Mouse (Mus musculus) megakaryocyte, embryonic 14.5 days (primary cell): ENCODE results near the gene Ccdc9. TPM values are rescaled to one million over a fixed set of nuclear protein-coding genes. Genes with fewer than 3 reads are reported as not detected.

Experiments used
- H3K27me3 ChIP-seq: replicated peaks from 2 replicates; pipeline ENCODE3; 2012; ENCODE audit warnings: inconsistent platforms
- H3K36me3 ChIP-seq: replicated peaks from 2 replicates; pipeline ENCODE3; 2012; ENCODE audit warnings: low read length, inconsistent platforms, mixed read lengths
- H3K4me1 ChIP-seq: 2 replicates; pipeline ENCODE4 v1.6.1; 2012; ENCODE audit warnings: inconsistent platforms
- H3K4me3 ChIP-seq: replicated peaks from 2 replicates; pipeline ENCODE3; 2012; ENCODE audit warnings: moderate library complexity, mild to moderate bottlenecking, inconsistent platforms
- H3K9me3 ChIP-seq: 2 replicates; pipeline ENCODE4 v1.6.1; 2012; ENCODE audit warnings: inconsistent platforms
- FLI1 ChIP-seq: IDR thresholded peaks from 2 replicates; pipeline ENCODE4 v1.6.1; 2012; ENCODE audit warnings: low read length, inconsistent platforms, mixed read lengths
- GATA1 ChIP-seq: IDR thresholded peaks from 3 replicates; pipeline ENCODE4 v1.6.1; 2012; ENCODE audit warnings: mixed read lengths, low read length, inconsistent platforms, borderline replicate concordance
- polyA plus RNA-seq: library from polyadenylated mRNA; stranded (reverse); fragments of >175 nt; gene quantifications from 2 replicates; pipeline ENCODE4 v1.2.3, GENCODE M21; 2012; ENCODE audit warnings: low replicate concordance; ENCODE audit not compliant: insufficient read depth

The Ccdc9 gene
- polyA plus RNA-seq = 27.8 and 101 TPM in 2 replicates

- H3K4me3 ChIP-seq = peak within 1 kb of the TSS; percentile 93
- no peaks in the 10 kb centered on the region for H3K27me3 ChIP-seq
- H3K36me3 ChIP-seq = peaks cover 38% of the 10 kb centered on the region
- peaks cover 40% of the 10 kb centered on the region for H3K4me1 ChIP-seq
- TF ChIP-seq GATA1 (no peak), FLI1 (peak; percentile 98)
- H3K9me3 ChIP-seq = peaks cover 5% of the 10 kb centered on the region
Observed at GRCm38 (mm10) chr7:16286026-16286961, at the start of gene Ccdc9. TSS of gene Ccdc9 (minus strand) at chr7:16286795.

DNA sequence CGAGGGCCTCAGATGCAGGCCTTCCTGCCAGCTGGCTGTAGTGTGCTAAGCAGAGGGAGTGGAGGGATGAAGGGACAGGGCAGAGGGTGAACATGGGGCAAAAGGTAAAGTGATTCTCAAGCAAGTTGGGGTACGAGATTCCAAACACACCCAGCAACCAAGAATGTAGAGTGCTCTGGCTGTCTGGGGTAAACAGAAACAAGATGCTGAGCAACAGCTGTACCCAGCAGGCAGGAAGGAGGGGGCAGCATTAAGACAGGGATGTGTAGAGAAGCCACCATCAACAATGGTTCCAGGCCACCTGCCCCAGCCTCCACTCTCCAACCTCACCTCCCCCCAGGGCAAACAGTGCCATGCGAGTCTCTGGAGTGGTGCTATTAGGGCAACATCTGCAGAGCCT is 42.6 kb upstream of the Ccdc9 start:
- Histone ChIP-seq H3K4me3 (peak overlapping the region; percentile 25), H3K4me1 (peaks cover 76% of the 10 kb centered on the region), H3K36me3 (peaks cover 97% of the 10 kb centered on the region), H3K9me3 (no peaks in the 10 kb centered on the region), H3K27me3 (no peaks in the 10 kb centered on the region)
- TF ChIP-seq GATA1 (no peak), FLI1 (no peak)

DNA sequence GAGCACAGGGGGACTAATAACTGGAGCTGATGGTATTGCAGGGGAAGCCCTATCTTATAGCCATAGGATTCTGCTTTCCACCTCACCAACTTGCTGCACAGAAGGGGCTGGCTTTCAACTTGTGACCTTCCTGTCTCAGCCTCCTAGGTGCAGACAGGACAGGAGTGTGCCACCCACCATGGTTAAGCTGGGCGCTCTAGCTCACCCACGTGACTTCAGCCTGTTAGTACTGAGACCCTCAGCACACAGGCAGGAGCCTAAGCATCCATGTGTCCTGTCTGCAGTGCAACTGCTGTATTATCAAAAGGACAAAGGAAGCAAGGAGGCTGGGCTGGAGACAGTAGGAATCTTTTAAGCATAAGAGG is 40.0 kb upstream of the Ccdc9 start:
- peaks cover 59% of the 10 kb centered on the region for H3K4me1 ChIP-seq
- no peak for TF ChIP-seq GATA1
- TF ChIP-seq FLI1 = no peak
- no peak overlapping the region for H3K4me3 ChIP-seq
- H3K27me3 ChIP-seq = no peaks in the 10 kb centered on the region
- peaks cover 85% of the 10 kb centered on the region for H3K36me3 ChIP-seq
- H3K9me3 ChIP-seq = no peaks in the 10 kb centered on the region

- H3K4me1 ChIP-seq = peaks cover 61% of the 10 kb centered on the region
- TF ChIP-seq GATA1 (no peak), FLI1 (no peak)
- peaks cover 82% of the 10 kb centered on the region for H3K36me3 ChIP-seq
- no peaks in the 10 kb centered on the region for H3K27me3 ChIP-seq
- peak overlapping the region; percentile 42 for H3K4me3 ChIP-seq
- H3K9me3 ChIP-seq = no peaks in the 10 kb centered on the region
Observed at GRCm38 (mm10) chr7:16325920-16326606, 39.5 kb upstream of the Ccdc9 start.

DNA sequence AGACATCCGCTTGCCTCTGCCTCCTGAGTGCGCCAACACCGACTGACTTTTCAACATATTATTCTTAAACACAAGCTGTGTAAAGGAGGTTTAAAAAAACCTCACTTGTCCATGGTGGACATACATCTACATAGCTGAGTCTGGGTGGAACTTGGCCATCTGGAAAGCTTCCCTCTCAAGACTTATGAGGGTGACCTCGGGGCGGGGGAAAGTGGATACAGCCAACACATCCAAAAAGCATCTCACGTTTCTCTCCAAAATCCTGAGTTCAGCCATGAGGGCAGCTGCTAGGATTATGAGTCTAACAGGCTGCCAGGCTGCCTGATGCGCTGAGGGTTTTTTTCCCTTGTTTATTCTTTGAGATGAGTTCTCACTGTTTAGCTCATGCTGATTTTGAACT is 38.1 kb upstream of the Ccdc9 start:
- H3K4me3 ChIP-seq = no peak overlapping the region
- peaks cover 70% of the 10 kb centered on the region for H3K36me3 ChIP-seq
- peaks cover 53% of the 10 kb centered on the region for H3K4me1 ChIP-seq
- no peaks in the 10 kb centered on the region for H3K27me3 ChIP-seq
- no peaks in the 10 kb centered on the region for H3K9me3 ChIP-seq
- TF ChIP-seq GATA1 (no peak), FLI1 (no peak)

- TF ChIP-seq GATA1 (no peak), FLI1 (no peak)
- Histone ChIP-seq H3K27me3 (no peaks in the 10 kb centered on the region), H3K9me3 (no peaks in the 10 kb centered on the region), H3K4me3 (no peak overlapping the region), H3K36me3 (peaks cover 67% of the 10 kb centered on the region), H3K4me1 (peaks cover 45% of the 10 kb centered on the region)
Observed at GRCm38 (mm10) chr7:16320479-16320878, 33.9 kb upstream of the Ccdc9 start.

DNA sequence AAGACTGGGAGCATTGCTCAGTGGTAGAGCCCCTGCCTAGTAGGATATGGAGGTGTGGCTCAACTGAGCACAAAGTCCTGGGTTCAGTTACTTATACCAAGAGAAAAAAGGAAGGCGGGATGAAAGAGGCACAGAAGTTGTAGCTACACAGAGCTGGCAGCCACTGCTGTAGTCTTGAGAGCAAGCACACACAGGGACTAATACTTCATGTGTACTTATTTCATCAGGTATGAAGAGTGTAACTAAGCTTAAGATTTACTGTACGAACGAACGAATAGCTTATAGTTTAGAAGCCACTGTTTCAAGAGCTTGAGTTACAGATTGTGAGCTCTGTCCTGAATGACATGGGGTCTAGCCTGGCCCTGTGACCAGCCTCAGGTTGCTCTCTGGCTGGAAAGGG is 32.6 kb upstream of the Ccdc9 start:
- H3K9me3 ChIP-seq = no peaks in the 10 kb centered on the region
- H3K36me3 ChIP-seq = peaks cover 67% of the 10 kb centered on the region
- no peak overlapping the region for H3K4me3 ChIP-seq
- H3K4me1 ChIP-seq = peaks cover 57% of the 10 kb centered on the region
- H3K27me3 ChIP-seq = no peaks in the 10 kb centered on the region
- TF ChIP-seq FLI1 = no peak
- no peak for TF ChIP-seq GATA1

DNA sequence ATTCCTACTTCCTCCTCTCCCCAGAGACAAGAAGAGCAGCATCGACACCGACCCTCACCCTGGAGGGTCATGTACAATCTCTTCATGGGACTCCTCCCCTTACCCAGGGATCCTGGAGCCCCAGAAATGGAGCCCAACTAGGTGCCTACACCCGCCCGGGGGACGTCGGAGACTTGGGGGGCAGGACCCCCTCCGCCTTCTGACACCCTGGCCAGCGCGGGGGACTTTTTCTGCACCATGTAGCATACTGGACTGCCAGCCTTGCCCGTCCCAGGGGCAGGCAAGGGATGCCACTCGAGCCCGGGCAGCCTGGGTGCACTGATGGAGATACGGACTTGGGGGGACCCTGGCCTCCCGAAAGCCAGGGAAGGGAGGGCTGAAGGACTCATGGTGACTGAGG is 30.5 kb upstream of the Ccdc9 start:
- H3K36me3 ChIP-seq = peaks cover 76% of the 10 kb centered on the region
- H3K4me1 ChIP-seq = peaks cover 63% of the 10 kb centered on the region
- no peak overlapping the region for H3K4me3 ChIP-seq
- no peaks in the 10 kb centered on the region for H3K9me3 ChIP-seq
- TF ChIP-seq FLI1 (no peak), GATA1 (no peak)
- H3K27me3 ChIP-seq = no peaks in the 10 kb centered on the region

- Histone ChIP-seq H3K9me3 (no peaks in the 10 kb centered on the region), H3K4me3 (peak overlapping the region; percentile 78), H3K27me3 (no peaks in the 10 kb centered on the region), H3K36me3 (peaks cover 79% of the 10 kb centered on the region), H3K4me1 (peaks cover 52% of the 10 kb centered on the region)
- no peak for TF ChIP-seq FLI1
- no peak for TF ChIP-seq GATA1
Observed at GRCm38 (mm10) chr7:16315222-16315759, 28.7 kb upstream of the Ccdc9 start.

DNA sequence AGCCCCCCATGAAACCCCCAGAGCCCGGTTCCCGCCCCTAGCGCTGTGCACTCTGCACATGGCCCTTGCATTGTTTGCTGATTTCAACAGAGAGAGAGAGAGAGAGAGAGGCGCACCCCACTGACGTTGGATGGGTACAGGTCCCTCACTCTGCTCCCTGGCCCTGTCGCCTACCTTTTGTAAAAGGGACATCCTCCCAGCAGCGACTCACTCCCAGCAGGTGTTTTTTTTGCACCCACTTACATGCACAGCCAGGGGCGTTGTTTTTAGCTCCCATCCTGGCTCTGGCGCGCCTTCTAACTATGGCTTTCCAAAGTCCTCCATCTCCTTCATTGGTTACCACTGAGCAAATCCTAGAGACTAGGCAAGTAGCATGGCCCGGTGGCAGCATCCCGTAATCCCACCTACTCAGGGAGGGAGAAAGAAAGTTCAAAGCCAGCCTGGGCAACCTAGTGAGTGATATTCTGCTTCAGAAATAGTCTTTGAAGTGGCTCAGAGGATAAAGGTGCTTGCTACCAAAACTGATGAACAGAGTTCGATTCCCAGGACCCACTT is 27.7 kb upstream of the Ccdc9 start:
- H3K4me3 ChIP-seq = peak overlapping the region; percentile 99
- peaks cover 47% of the 10 kb centered on the region for H3K4me1 ChIP-seq
- TF ChIP-seq GATA1 = no peak
- TF ChIP-seq FLI1 = no peak
- H3K27me3 ChIP-seq = no peaks in the 10 kb centered on the region
- peaks cover 74% of the 10 kb centered on the region for H3K36me3 ChIP-seq
- H3K9me3 ChIP-seq = no peaks in the 10 kb centered on the region
